Comparison of ENCODE assay signal across 16 mouse cellular contexts in the genomic region with DNA sequence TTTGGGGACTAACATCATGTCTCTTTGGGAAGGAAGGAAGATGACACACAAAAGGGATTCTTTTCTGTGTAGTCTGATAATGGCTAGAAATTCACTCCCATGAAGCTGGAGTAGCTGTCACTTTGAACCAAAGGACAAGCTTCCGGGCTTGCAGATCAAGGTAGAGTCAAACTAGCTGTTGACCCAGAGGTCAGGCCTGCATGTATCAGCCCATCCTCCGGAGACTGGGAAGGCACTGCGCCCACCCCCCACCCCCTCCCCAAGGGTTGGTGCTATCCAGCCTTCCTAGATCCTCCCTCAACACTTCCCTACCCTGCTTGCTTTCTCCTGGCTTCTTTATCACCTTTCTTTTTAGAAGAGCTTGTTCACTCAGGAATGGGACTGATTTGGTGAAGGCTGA. TPM values are rescaled to one million over a fixed set of nuclear protein-coding genes. Genes with fewer than 3 reads are reported as not detected.
DNase-seq lines count a peak whose midpoint lies in the region; ATAC-seq lines count a peak whose summit lies in the region.
"Had no signal": no experiment of that assay in that cellular context is flagged by ENCODE, and none has a peak within 500 bp of the region (broad histone marks: within the 10 kb centered on the region; RNA-seq: fewer than 3 reads in every experiment).

No protein-coding gene starts in this region.

- H3K9me3 ChIP-seq in embryonic facial prominence, embryonic 13.5 days, result no peaks in the 10 kb centered on the region
- H3K9me3 ChIP-seq in hindbrain, embryonic 12.5 days (replicated peaks), result no peaks in the 10 kb centered on the region
- no peaks in the 10 kb centered on the region for H3K9me3 ChIP-seq in neural tube, embryonic 13.5 days
- H3K9me3 ChIP-seq: embryonic facial prominence, embryonic 12.5 days had no signal

- peaks cover 18% of the 10 kb centered on the region for H3K4me1 ChIP-seq in embryonic facial prominence, embryonic 13.5 days
- H3K4me1 ChIP-seq in hindbrain, embryonic 12.5 days, result peaks cover 17% of the 10 kb centered on the region
- peaks cover 20% of the 10 kb centered on the region for H3K4me1 ChIP-seq in neural tube, embryonic 13.5 days (replicated peaks)

- no peak for ATAC-seq in embryonic facial prominence, embryonic 13.5 days (ENCODE audit: insufficient number of reproducible peaks, insufficient read depth, low FRiP score, low TSS enrichment, low read depth)
- no peak for ATAC-seq in hindbrain, embryonic 12.5 days (ENCODE audit: low FRiP score)
- ATAC-seq in neural tube, embryonic 13.5 days (ENCODE audit: low read depth), result no peak

- H3K9ac ChIP-seq in embryonic facial prominence, embryonic 13.5 days, result no peak overlapping the region
- H3K9ac ChIP-seq in hindbrain, embryonic 12.5 days, result no peak overlapping the region
- H3K9ac ChIP-seq in neural tube, embryonic 13.5 days, result no peak overlapping the region
- H3K9ac ChIP-seq: embryonic facial prominence, embryonic 12.5 days; lung, embryonic 14.5 days had no signal

- no peaks in the 10 kb centered on the region for H3K36me3 ChIP-seq in embryonic facial prominence, embryonic 13.5 days
- no peaks in the 10 kb centered on the region for H3K36me3 ChIP-seq in hindbrain, embryonic 12.5 days
- no peaks in the 10 kb centered on the region for H3K36me3 ChIP-seq in neural tube, embryonic 13.5 days
- H3K36me3 ChIP-seq: embryonic facial prominence, embryonic 12.5 days had no signal

- WGBS in embryonic facial prominence, embryonic 13.5 days, result 1% methylated on average over 3 of the region's 3 CpGs
- WGBS in hindbrain, embryonic 12.5 days, result 0% methylated on average over 3 of the region's 3 CpGs
- 3% methylated on average over 3 of the region's 3 CpGs for WGBS in neural tube, embryonic 13.5 days

- H3K27ac ChIP-seq in embryonic facial prominence, embryonic 13.5 days, result no peak overlapping the region
- no peak overlapping the region for H3K27ac ChIP-seq in hindbrain, embryonic 12.5 days
- H3K27ac ChIP-seq in neural tube, embryonic 13.5 days (replicated peaks), result no peak overlapping the region
- H3K27ac ChIP-seq: embryonic facial prominence, embryonic 12.5 days had no signal

- DNase-seq in embryo, embryonic 10.5 days (ENCODE audit: low spot score), result peak; percentile 56
- no peak for DNase-seq in adrenal gland, adult 8-10 months
- DNase-seq in urinary bladder, postnatal 4 days (ENCODE audit: low spot score in 2 of 2), result no peak
- no peak for DNase-seq in spleen, postnatal 4 days (ENCODE audit: low spot score in 2 of 2)
- DNase-seq: cerebellum, adult 9-10 months; gastrocnemius, postnatal 36 days; liver; lung, embryonic 14.5 days; thymus, adult 18-20 months had no signal

- H3K4me2 ChIP-seq in embryonic facial prominence, embryonic 13.5 days, result peak overlapping the region; percentile 18
- H3K4me2 ChIP-seq in hindbrain, embryonic 12.5 days (replicated peaks), result peak overlapping the region; percentile 67
- H3K4me2 ChIP-seq in neural tube, embryonic 13.5 days, result peak overlapping the region; percentile 28
- H3K4me2 ChIP-seq: embryonic facial prominence, embryonic 12.5 days; lung, embryonic 14.5 days had no signal

- 0 out of 2 replicates have a peak overlapping the region, but pooled peaks have one; percentile 0 for H3K4me3 ChIP-seq in embryonic facial prominence, embryonic 13.5 days
- H3K4me3 ChIP-seq in hindbrain, embryonic 12.5 days, result peak overlapping the region; percentile 6
- H3K4me3 ChIP-seq in neural tube, embryonic 13.5 days, result no peak overlapping the region
- H3K4me3 ChIP-seq: embryonic facial prominence, embryonic 12.5 days had no signal

- peaks cover 84% of the 10 kb centered on the region for H3K27me3 ChIP-seq in embryonic facial prominence, embryonic 13.5 days
- peaks cover 68% of the 10 kb centered on the region for H3K27me3 ChIP-seq in hindbrain, embryonic 12.5 days
- peaks cover 88% of the 10 kb centered on the region for H3K27me3 ChIP-seq in neural tube, embryonic 13.5 days

RNA-seq across cellular contexts. Expression of a gene that starts 7.2 kb away (rescaled TPM):
- polyA plus RNA-seq in embryonic facial prominence, embryonic 13.5 days (2015; fragmentation: Nextera tagmentation; extraction: Ambion mirVana), result 3.2 and 5.2 TPM in 2 replicates
- polyA plus RNA-seq in hindbrain, embryonic 12.5 days (2016; fragmentation: Nextera tagmentation; extraction: Ambion mirVana), result 7.1 and 8.8 TPM in 2 replicates
- 4.0 and 4.1 TPM in 2 replicates for polyA plus RNA-seq in neural tube, embryonic 13.5 days (2015; fragmentation: Nextera tagmentation; extraction: Ambion mirVana)
- total RNA-seq in adrenal gland, adult 8-10 months (2022), result not detected
- total RNA-seq: gastrocnemius, postnatal 36 days; megakaryocyte, adult 5-6 weeks had no signal
- polyA plus RNA-seq: heart, embryonic 14.5 days; kidney, embryonic 14.5 days; lung, embryonic 14.5 days had no signal
